ENCODE assay signal across 9 mouse cellular contexts in genomic region chr8:126789076-126789475, GRCm38 (mm10).
DNase-seq lines count a peak whose midpoint lies in the region; ATAC-seq lines count a peak whose summit lies in the region.
"Had no signal": no experiment of that assay in that cellular context is flagged by ENCODE, and none has a peak within 500 bp of the region (broad histone marks: within the 10 kb centered on the region; RNA-seq: fewer than 3 reads in every experiment).

No protein-coding gene starts in this region.

- peak overlapping the region; percentile 53; the same call in 1 of the 2 replicates for H3K27ac ChIP-seq in forebrain, embryonic 12.5 days
- no peak overlapping the region for H3K27ac ChIP-seq in forebrain, embryonic 15.5 days (replicated peaks)
- peak overlapping the region; percentile 82 for H3K27ac ChIP-seq in kidney, embryonic 16.5 days (ENCODE audit: low read length)
- H3K27ac ChIP-seq in intestine, embryonic 16.5 days (ENCODE audit: low read length): peak overlapping the region; percentile 57; the same call in 1 of the 2 replicates
- H3K27ac ChIP-seq in neural tube, embryonic 15.5 days (replicated peaks): peak overlapping the region; percentile 54; the same call in 1 of the 2 replicates

- no peaks in the 10 kb centered on the region for H3K4me1 ChIP-seq in forebrain, embryonic 12.5 days
- H3K4me1 ChIP-seq in forebrain, embryonic 15.5 days: no peaks in the 10 kb centered on the region
- H3K4me1 ChIP-seq in kidney, embryonic 16.5 days (ENCODE audit: insufficient read depth, low read length): peaks cover 16% of the 10 kb centered on the region
- H3K4me1 ChIP-seq in intestine, embryonic 16.5 days (ENCODE audit: control insufficient read depth, insufficient read depth, low read length): peaks cover 11% of the 10 kb centered on the region
- H3K4me1 ChIP-seq in neural tube, embryonic 15.5 days: 0 out of 2 replicates have a peak, but pooled peaks cover 10% of the 10 kb centered on the region

- H3K9me3 ChIP-seq in forebrain, embryonic 12.5 days: peaks cover 4% of the 10 kb centered on the region; the same call in 1 of the 2 replicates
- H3K9me3 ChIP-seq in forebrain, embryonic 15.5 days: no peaks in the 10 kb centered on the region
- H3K9me3 ChIP-seq in kidney, embryonic 16.5 days (ENCODE audit: low read length): peaks cover 10% of the 10 kb centered on the region
- H3K9me3 ChIP-seq in intestine, embryonic 16.5 days (ENCODE audit: control insufficient read depth, low read length): peaks cover 4% of the 10 kb centered on the region; the same call in 1 of the 2 replicates
- no peaks in the 10 kb centered on the region for H3K9me3 ChIP-seq in neural tube, embryonic 15.5 days (replicated peaks)

- no peak overlapping the region for H3K4me2 ChIP-seq in forebrain, embryonic 12.5 days
- no peak overlapping the region for H3K4me2 ChIP-seq in forebrain, embryonic 15.5 days (replicated peaks)
- H3K4me2 ChIP-seq in kidney, embryonic 16.5 days (replicated peaks; ENCODE audit: low read depth, low read length): 0 out of 2 replicates have a peak overlapping the region, but pooled peaks have one; percentile 18
- H3K4me2 ChIP-seq in intestine, embryonic 16.5 days (ENCODE audit: low read depth, low read length): no peak overlapping the region
- H3K4me2 ChIP-seq in neural tube, embryonic 15.5 days: no peak overlapping the region

- ATAC-seq in forebrain, embryonic 12.5 days (ENCODE audit: low FRiP score): no peak
- no peak for ATAC-seq in forebrain, embryonic 15.5 days (replicated peaks)
- ATAC-seq in kidney, embryonic 16.5 days (ENCODE audit: low FRiP score, low TSS enrichment): peak; percentile 43; the same call in 1 of the 2 replicates
- ATAC-seq in intestine, embryonic 16.5 days: no peak; the same call in 1 of the 2 replicates
- ATAC-seq in neural tube, embryonic 15.5 days (ENCODE audit: low FRiP score): no peak

- 79% methylated on average over 4 of the region's 4 CpGs for WGBS in forebrain, embryonic 12.5 days
- whole genome bisulfite sequencing in forebrain, embryonic 15.5 days: 72% methylated on average over 4 of the region's 4 CpGs
- 10% methylated on average over 4 of the region's 4 CpGs for WGBS in kidney, embryonic 16.5 days
- 28% methylated on average over 4 of the region's 4 CpGs for WGBS in intestine, embryonic 16.5 days
- 58% methylated on average over 4 of the region's 4 CpGs for WGBS in neural tube, embryonic 15.5 days

- H3K27me3 ChIP-seq in forebrain, embryonic 12.5 days: no peaks in the 10 kb centered on the region
- no peaks in the 10 kb centered on the region for H3K27me3 ChIP-seq in forebrain, embryonic 15.5 days
- no peaks in the 10 kb centered on the region for H3K27me3 ChIP-seq in kidney, embryonic 16.5 days (ENCODE audit: insufficient read depth, low read length)
- no peaks in the 10 kb centered on the region for H3K27me3 ChIP-seq in intestine, embryonic 16.5 days (replicated peaks; ENCODE audit: control insufficient read depth, insufficient read depth, low read length)
- H3K27me3 ChIP-seq in neural tube, embryonic 15.5 days (replicated peaks): no peaks in the 10 kb centered on the region

- DNase-seq in kidney, adult 18-20 months: no peak
- DNase-seq in ovary, postnatal 14 days (ENCODE audit: low spot score): no peak
- no peak for DNase-seq in urinary bladder, postnatal 4 days (ENCODE audit: low spot score in 2 of 2)
- DNase-seq: layer of hippocampus, adult 9-11 months had no signal

- H3K36me3 ChIP-seq in forebrain, embryonic 12.5 days (replicated peaks): no peaks in the 10 kb centered on the region
- no peaks in the 10 kb centered on the region for H3K36me3 ChIP-seq in forebrain, embryonic 15.5 days
- no peaks in the 10 kb centered on the region for H3K36me3 ChIP-seq in kidney, embryonic 16.5 days (ENCODE audit: insufficient read depth, low read length)
- H3K36me3 ChIP-seq in intestine, embryonic 16.5 days (ENCODE audit: control insufficient read depth, insufficient read depth, low read length): no peaks in the 10 kb centered on the region
- no peaks in the 10 kb centered on the region for H3K36me3 ChIP-seq in neural tube, embryonic 15.5 days

- no peak overlapping the region for H3K4me3 ChIP-seq in forebrain, embryonic 12.5 days (replicated peaks)
- no peak overlapping the region for H3K4me3 ChIP-seq in forebrain, embryonic 15.5 days
- H3K4me3 ChIP-seq in kidney, embryonic 16.5 days (ENCODE audit: low read length): no peak overlapping the region
- no peak overlapping the region for H3K4me3 ChIP-seq in intestine, embryonic 16.5 days (ENCODE audit: low read length)
- H3K4me3 ChIP-seq in neural tube, embryonic 15.5 days (replicated peaks): no peak overlapping the region

- no peak overlapping the region for H3K9ac ChIP-seq in forebrain, embryonic 12.5 days
- H3K9ac ChIP-seq in forebrain, embryonic 15.5 days (replicated peaks): no peak overlapping the region
- 0 out of 2 replicates have a peak overlapping the region, but pooled peaks have one; percentile 2 for H3K9ac ChIP-seq in kidney, embryonic 16.5 days (replicated peaks; ENCODE audit: low read length)
- peak overlapping the region; percentile 16; the same call in 1 of the 2 replicates for H3K9ac ChIP-seq in intestine, embryonic 16.5 days (ENCODE audit: low read depth, low read length)
- no peak overlapping the region for H3K9ac ChIP-seq in neural tube, embryonic 15.5 days (replicated peaks)

Comparison
In these comparisons a context has a peak if more than half of its experiments do, and no peak if none do; other contexts are left out.
1. H3K9ac ChIP-seq: peak in kidney, embryonic 16.5 days (single experiment) and intestine, embryonic 16.5 days (single experiment); none in forebrain, embryonic 12.5 days (single experiment), forebrain, embryonic 15.5 days (single experiment) and neural tube, embryonic 15.5 days (single experiment).